Comparison of ENCODE assay signal across 19 mouse cellular contexts in genomic region chr1:31379032-31379431, GRCm38 (mm10).
DNase-seq lines count a peak whose midpoint lies in the region; ATAC-seq and TF ChIP-seq lines count a peak whose summit lies in the region.
"Had no signal": no experiment of that assay in that cellular context is flagged by ENCODE, and none has a peak within 500 bp of the region (broad histone marks: within the 10 kb centered on the region; RNA-seq: fewer than 3 reads in every experiment).

No protein-coding gene starts in this region.

- 69% methylated on average over 2 of the region's 2 CpGs for WGBS in kidney, postnatal 0 days
- WGBS in embryonic facial prominence, embryonic 14.5 days: 45% methylated on average over 2 of the region's 2 CpGs

- no peaks in the 10 kb centered on the region for H3K27me3 ChIP-seq in kidney, postnatal 0 days (ENCODE audit: insufficient read depth, low read length)
- no peaks in the 10 kb centered on the region for H3K27me3 ChIP-seq in embryonic facial prominence, embryonic 14.5 days (replicated peaks; ENCODE audit: control insufficient read depth, insufficient read depth, low read length)
- H3K27me3 ChIP-seq: embryonic facial prominence, embryonic 13.5 days; lung, embryonic 15.5 days; neural tube, embryonic 15.5 days; stomach, embryonic 15.5 days had no signal

- H3K36me3 ChIP-seq in kidney, postnatal 0 days (ENCODE audit: insufficient read depth, low read length): no peaks in the 10 kb centered on the region
- H3K36me3 ChIP-seq in embryonic facial prominence, embryonic 14.5 days (ENCODE audit: control insufficient read depth, insufficient read depth, low read length): no peaks in the 10 kb centered on the region
- H3K36me3 ChIP-seq: embryonic facial prominence, embryonic 13.5 days; forebrain, embryonic 10.5 days; lung, embryonic 15.5 days; neural tube, embryonic 15.5 days; stomach, embryonic 15.5 days had no signal

- TF ChIP-seq CTCF in kidney, postnatal 0 days (IDR thresholded peaks at IDR 0.05; ENCODE audit: low read depth): 0 out of 2 replicates have a peak, but pooled peaks have one; percentile 32

- DNase-seq in cerebellum, postnatal 10 days: peak; percentile 24 to 66
- peak; percentile 2 for DNase-seq in kidney, postnatal 0 days (ENCODE audit: low spot score)
- DNase-seq in kidney, adult 9 months: no peak
- DNase-seq in 3T3-L1 (ENCODE audit: low read depth, low spot score): peak; percentile 2
- peak; percentile 2 for DNase-seq in embryonic facial prominence, embryonic 14.5 days (ENCODE audit: low spot score)
- no peak for DNase-seq in adrenal gland, adult 18-20 months (ENCODE audit: low spot score in 2 of 2)
- no peak for DNase-seq in left cerebral cortex, postnatal 4 days
- DNase-seq: cerebellum, adult 2 months; heart, adult 11 months; kidney, postnatal 10 days; spleen, adult 18-20 months; thymus, postnatal 36 days had no signal

- intact Hi-C loops in left cerebral cortex, postnatal 4 days (cut with DNase I): no loop called here

- H3K4me2 ChIP-seq in kidney, postnatal 0 days (ENCODE audit: low read length): no peak overlapping the region
- H3K4me2 ChIP-seq in embryonic facial prominence, embryonic 14.5 days (ENCODE audit: low read depth, low read length): no peak overlapping the region
- H3K4me2 ChIP-seq: embryonic facial prominence, embryonic 13.5 days; lung, embryonic 15.5 days; neural tube, embryonic 15.5 days; stomach, embryonic 15.5 days had no signal

- H3K9me3 ChIP-seq in kidney, postnatal 0 days (replicated peaks; ENCODE audit: low read length): no peaks in the 10 kb centered on the region
- no peaks in the 10 kb centered on the region for H3K9me3 ChIP-seq in embryonic facial prominence, embryonic 14.5 days (ENCODE audit: control insufficient read depth, low read length)
- H3K9me3 ChIP-seq: embryonic facial prominence, embryonic 13.5 days; forebrain, embryonic 10.5 days; lung, embryonic 15.5 days; neural tube, embryonic 15.5 days; stomach, embryonic 15.5 days had no signal

- no peak overlapping the region for H3K9ac ChIP-seq in kidney, postnatal 0 days (ENCODE audit: low read depth, low read length)
- no peak overlapping the region for H3K9ac ChIP-seq in embryonic facial prominence, embryonic 14.5 days (ENCODE audit: low read depth, low read length)
- H3K9ac ChIP-seq: embryonic facial prominence, embryonic 13.5 days; lung, embryonic 15.5 days; neural tube, embryonic 15.5 days; stomach, embryonic 15.5 days had no signal

- no peak for ATAC-seq in cerebellum, adult (ENCODE audit: insufficient number of reproducible peaks, low FRiP score, low TSS enrichment)
- no peak for ATAC-seq in kidney, postnatal 0 days (replicated peaks; ENCODE audit: low FRiP score, low read depth)
- ATAC-seq in embryonic facial prominence, embryonic 14.5 days (ENCODE audit: low read depth): no peak
- ATAC-seq: inflammation-experienced regulatory T-cells, adult 6 months had no signal

- no peak overlapping the region for H3K27ac ChIP-seq in kidney, postnatal 0 days
- no peak overlapping the region for H3K27ac ChIP-seq in embryonic facial prominence, embryonic 14.5 days (replicated peaks; ENCODE audit: low read depth, low read length)
- H3K27ac ChIP-seq: embryonic facial prominence, embryonic 13.5 days; forebrain, embryonic 10.5 days; lung, embryonic 15.5 days; neural tube, embryonic 15.5 days; stomach, embryonic 15.5 days had no signal

- no peaks in the 10 kb centered on the region for H3K4me1 ChIP-seq in kidney, postnatal 0 days (replicated peaks; ENCODE audit: insufficient read depth, low read length)
- H3K4me1 ChIP-seq in embryonic facial prominence, embryonic 14.5 days (ENCODE audit: control insufficient read depth, insufficient read depth, low read length): no peaks in the 10 kb centered on the region
- H3K4me1 ChIP-seq: embryonic facial prominence, embryonic 13.5 days; forebrain, embryonic 10.5 days; lung, embryonic 15.5 days; neural tube, embryonic 15.5 days; stomach, embryonic 15.5 days had no signal

- H3K4me3 ChIP-seq in kidney, postnatal 0 days (replicated peaks; ENCODE audit: low read depth, low read length): no peak overlapping the region
- no peak overlapping the region for H3K4me3 ChIP-seq in embryonic facial prominence, embryonic 14.5 days (ENCODE audit: low read depth, low read length)
- H3K4me3 ChIP-seq: embryonic facial prominence, embryonic 13.5 days; forebrain, embryonic 10.5 days; lung, embryonic 15.5 days; neural tube, embryonic 15.5 days; stomach, embryonic 15.5 days had no signal

Comparison
In these comparisons a context has a peak if more than half of its experiments do, and no peak if none do; other contexts are left out.
1. DNase-seq: peak in cerebellum, postnatal 10 days (2 of 2), kidney, postnatal 0 days (single experiment), 3T3-L1 (single experiment) and embryonic facial prominence, embryonic 14.5 days (single experiment); none in kidney, adult 9 months (single experiment), adrenal gland, adult 18-20 months (0 of 2) and left cerebral cortex, postnatal 4 days (single experiment).